Mouse (Mus musculus): ENCODE results near the gene Snx25.

Gene Snx25

GRCm38 (mm10) chr8:46152064-46153031, at the start of gene Snx25:
Snx25 (minus strand) TSS chr8:46152159.
- DNase-seq (ENCODE audit: low spot score in 2 of 2): peak; percentile 76 to 77

DNA sequence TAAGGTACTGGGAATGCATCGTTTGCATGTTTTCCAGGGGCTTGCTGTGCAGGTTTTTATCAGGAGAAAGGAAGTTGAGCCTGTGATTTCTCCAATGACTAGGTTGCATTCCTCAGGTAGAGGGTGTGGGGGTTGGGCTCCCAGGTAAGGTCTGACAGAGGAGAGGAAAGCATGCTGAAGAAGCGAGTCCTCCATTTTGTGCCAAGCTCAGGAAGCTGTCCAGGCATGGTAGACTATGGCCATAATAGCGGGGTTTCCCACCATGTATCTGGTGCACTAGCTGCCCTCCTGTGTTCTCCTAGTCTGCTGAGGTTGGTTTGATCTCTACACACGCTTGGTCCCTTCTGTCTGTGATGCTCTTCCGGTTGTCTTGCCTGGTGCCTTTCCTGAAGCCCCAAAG, 45.7 kb upstream of the Snx25 start:
- DNase-seq (ENCODE audit: low spot score in 2 of 2): no peak

- no peak for DNase-seq (ENCODE audit: low spot score in 2 of 2)
Measured at GRCm38 (mm10) chr8:46196877-46197276, 44.9 kb upstream of the Snx25 start.

- no peak for DNase-seq (ENCODE audit: low spot score in 2 of 2)
Measured at GRCm38 (mm10) chr8:46193100-46193499, 41.1 kb upstream of the Snx25 start.

- peak in 1 of 2 experiments; percentile 73 for DNase-seq (ENCODE audit: low spot score in 2 of 2)
Measured at GRCm38 (mm10) chr8:46185361-46185760, 33.4 kb upstream of the Snx25 start.

GRCm38 (mm10) chr8:46180136-46180535, 28.2 kb upstream of the Snx25 start:
- DNase-seq (ENCODE audit: low spot score in 2 of 2): peak in 1 of 2 experiments; percentile 39

GRCm38 (mm10) chr8:46173651-46174050, 21.7 kb upstream of the Snx25 start:
- no peak for DNase-seq (ENCODE audit: low spot score in 2 of 2)

DNA sequence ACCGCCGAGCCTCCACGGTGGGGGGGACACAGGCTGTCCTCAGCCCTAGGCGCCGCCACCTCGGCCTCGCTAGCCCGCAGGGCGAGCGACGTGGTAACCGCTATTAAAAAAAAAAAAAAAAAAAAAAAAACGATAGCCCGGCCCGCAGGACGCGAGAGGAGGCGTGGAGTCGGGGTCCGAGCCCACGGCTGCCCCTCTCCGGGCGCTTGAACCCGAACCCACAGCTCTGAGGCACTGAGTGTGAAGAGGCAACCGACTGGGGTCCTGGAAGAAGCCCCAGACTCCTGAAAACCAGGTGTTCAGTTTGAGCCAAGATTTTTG, 11.9 kb upstream of the Snx25 start:
- no peak for DNase-seq (ENCODE audit: low spot score in 2 of 2)

- peak; percentile 96 to 98 for DNase-seq (ENCODE audit: low spot score in 2 of 2)
Measured at GRCm38 (mm10) chr8:46162953-46163869, 11.3 kb upstream of the Snx25 start.

GRCm38 (mm10) chr8:46153042-46153441, 1.1 kb upstream of the Snx25 start:
- DNase-seq (ENCODE audit: low spot score in 2 of 2): no peak

DNA sequence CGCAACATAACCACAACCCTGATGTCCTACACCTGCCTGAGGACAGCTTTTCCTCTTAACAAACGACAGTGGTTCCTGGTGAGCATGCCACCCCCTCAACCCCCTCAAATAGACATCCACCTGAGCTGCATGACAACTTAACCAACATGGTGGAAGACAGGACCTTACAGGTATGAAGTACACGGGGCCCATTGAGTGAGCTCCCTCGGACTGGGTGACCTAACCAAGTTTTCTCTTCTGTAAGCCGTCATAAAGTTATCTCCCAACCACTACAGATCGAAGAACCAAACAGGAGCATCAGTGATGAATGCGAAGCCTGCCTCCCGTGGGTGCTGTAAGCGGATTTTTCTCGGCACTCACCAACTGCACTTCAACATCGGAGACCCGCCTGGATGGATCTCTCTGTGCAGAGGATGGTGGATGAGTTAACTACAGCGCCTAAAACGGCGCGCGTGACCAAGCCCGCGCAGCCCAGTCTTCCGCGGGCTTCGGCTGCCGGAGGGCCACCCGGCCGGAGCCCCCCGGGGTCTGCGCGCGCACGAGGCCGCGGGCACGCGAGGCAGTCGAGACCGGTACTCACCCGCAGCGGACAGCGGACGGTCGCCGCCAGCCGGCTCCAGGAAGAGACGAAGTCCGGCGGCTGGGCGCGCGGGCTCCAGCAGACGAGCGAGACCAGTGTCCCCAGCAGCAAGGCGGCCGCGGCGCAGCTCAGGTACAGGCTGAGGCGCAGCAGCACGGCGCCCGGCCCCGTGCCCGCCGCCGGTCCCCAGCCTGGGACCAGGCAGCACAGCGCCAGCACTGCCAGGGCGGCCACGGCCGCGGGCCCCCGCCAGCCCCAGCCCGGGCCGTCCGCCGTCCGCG, 527 bp downstream of the Snx25 start, which contains the start of gene Cfap97:
TSS of gene Cfap97 (plus strand) at position 570 of the 861 bp plus-strand sequence.
- DNase-seq (ENCODE audit: low spot score in 2 of 2): peak; percentile 37 to 46

GRCm38 (mm10) chr8:46149782-46150181, 2.2 kb downstream of the Snx25 start:
- no peak for DNase-seq (ENCODE audit: low spot score in 2 of 2)

GRCm38 (mm10) chr8:46149306-46149705, 2.7 kb downstream of the Snx25 start:
- no peak for DNase-seq (ENCODE audit: low spot score in 2 of 2)

DNA sequence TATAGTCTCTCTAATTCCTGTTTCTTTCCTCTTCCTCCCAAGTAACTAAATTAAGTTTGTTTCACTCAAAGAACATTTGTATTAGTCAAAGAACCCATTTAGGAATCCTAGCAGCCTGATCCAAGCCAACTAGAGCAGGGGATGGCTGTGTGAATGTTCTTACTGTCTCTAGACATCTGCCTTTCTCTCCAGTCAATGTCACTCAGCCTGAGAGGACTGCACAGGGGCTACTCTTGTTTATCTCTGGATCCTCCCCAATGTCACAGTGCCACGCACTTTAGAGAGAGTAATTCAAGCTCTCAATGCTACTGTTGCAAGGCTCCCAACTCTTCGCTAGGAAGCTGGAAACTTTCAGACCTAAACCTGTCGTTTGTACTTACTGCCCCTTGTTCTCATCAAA, 5.8 kb downstream of the Snx25 start:
- no peak for DNase-seq (ENCODE audit: low spot score in 2 of 2)

GRCm38 (mm10) chr8:46143924-46144323, 8.0 kb downstream of the Snx25 start:
- DNase-seq (ENCODE audit: low spot score in 2 of 2): no peak

- no peak for DNase-seq (ENCODE audit: low spot score in 2 of 2)
Measured at GRCm38 (mm10) chr8:46143470-46143869, 8.5 kb downstream of the Snx25 start.

- DNase-seq (ENCODE audit: low spot score in 2 of 2): no peak
Measured at GRCm38 (mm10) chr8:46142498-46143081, 9.4 kb downstream of the Snx25 start.

DNA sequence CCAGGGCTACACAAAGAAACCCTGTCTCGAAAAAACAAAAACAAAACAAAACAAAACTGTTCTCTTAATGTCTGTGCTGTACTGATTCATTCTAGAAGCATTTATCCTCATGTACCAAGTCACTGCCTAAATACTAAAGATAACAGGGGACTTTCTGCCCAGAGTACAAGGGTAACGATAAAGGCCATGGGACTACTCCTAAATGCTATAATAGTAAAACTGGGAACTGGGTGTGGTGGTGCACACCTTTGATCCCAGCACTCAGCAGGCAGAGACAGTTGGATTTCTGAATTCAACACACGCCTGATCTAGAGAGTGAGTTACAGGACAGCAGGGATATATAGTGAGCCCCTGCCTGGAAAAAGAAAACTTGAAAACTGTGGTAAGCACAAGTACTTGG, 10.3 kb downstream of the Snx25 start:
- DNase-seq (ENCODE audit: low spot score in 2 of 2): no peak

DNA sequence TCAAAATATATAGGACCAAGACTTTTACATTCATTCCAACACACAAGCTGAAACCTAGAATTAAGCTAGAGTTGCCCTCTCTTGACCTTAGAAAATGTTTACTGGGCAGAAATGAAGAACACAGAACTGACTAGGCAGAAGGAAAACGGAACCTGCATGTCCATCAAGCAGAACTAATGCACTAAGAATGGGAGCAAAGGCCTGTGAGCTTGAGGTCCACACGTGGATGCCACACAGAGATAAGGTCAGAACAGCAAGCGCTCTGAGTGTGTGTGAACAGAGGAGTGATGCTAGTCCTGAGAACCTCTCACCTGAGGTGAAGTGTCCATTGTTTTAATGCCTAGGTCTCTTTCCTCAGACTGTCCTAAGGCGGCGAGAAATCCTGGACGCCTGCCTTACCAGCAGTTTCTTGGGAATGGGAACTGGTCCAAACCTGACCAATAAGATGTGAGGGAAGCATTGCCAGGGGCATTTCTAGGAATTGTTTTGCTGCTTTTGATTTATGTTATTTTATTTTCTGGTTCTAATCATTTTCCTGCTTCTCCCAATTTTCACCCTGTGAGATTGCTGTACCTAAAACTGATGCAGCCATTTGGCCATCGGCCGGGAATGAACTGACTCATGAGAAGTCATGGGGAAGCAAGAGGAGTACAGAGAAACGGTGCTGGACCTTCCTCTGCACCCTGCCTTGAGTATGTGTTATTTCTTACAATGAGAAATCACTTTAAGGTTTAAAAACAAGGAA, 11.4 kb downstream of the Snx25 start:
- no peak for DNase-seq (ENCODE audit: low spot score in 2 of 2)

GRCm38 (mm10) chr8:46137843-46138596, 13.9 kb downstream of the Snx25 start:
- no peak for DNase-seq (ENCODE audit: low spot score in 2 of 2)

Data from frontal cortex, postnatal 36 days (tissue).